Mouse (Mus musculus): ENCODE measurements at regions not wholly inside any gene's neighbourhood (a gene's known extent, or its start where the extent isn't known, plus 50 kb on each side); places are given as distances from the start of the nearest gene placed in this dataset.

GRCm38 (mm10) chr12:118621697-118622485, 224.2 kb upstream of the Sp8 start:
- no peak for TF ChIP-seq CTCF (IDR thresholded peaks at IDR 0.05; ENCODE audit: low read depth, low read length)
- no peak for TF ChIP-seq TAL1 (conservative IDR thresholded peaks at IDR 0.05; ENCODE audit: low read depth, low read length)
- TF ChIP-seq GATA2 (IDR thresholded peaks at IDR 0.05; ENCODE audit: borderline replicate concordance, low read depth, low read length) = no peak
